Mouse (Mus musculus) lung, embryonic 15.5 days (tissue): ENCODE data around the gene Adi1. TPM values are rescaled to one million over a fixed set of nuclear protein-coding genes. Genes with fewer than 3 reads are reported as not detected.

Source experiments
- ATAC-seq: fragments of 200-750 bp; cut with Nextera tagmentation; 2 replicates; pipeline ENCODE4 v1.8.0; 2017; ENCODE audit warnings: moderate number of reproducible peaks, borderline replicate concordance; ENCODE audit not compliant: low FRiP score, low TSS enrichment; ENCODE audit errors: extremely low read depth
- H3K27ac ChIP-seq: fragments of 300-500 bp; sonication (generic); 2 replicates; pipeline ENCODE4 v1.5.1; 2015; ENCODE audit warnings: moderate library complexity, mild to moderate bottlenecking, inconsistent platforms
- H3K27me3 ChIP-seq: fragments of 300-500 bp; sonication (generic); 2 replicates; pipeline ENCODE4 v1.6.1; 2015; ENCODE audit warnings: inconsistent platforms
- H3K36me3 ChIP-seq: fragments of 300-500 bp; sonication (generic); 2 replicates; pipeline ENCODE4 v1.6.1; 2015; ENCODE audit warnings: inconsistent platforms
- H3K4me1 ChIP-seq: fragments of 300-500 bp; sonication (generic); 2 replicates; pipeline ENCODE4 v1.6.1; 2015; ENCODE audit warnings: inconsistent platforms
- H3K4me2 ChIP-seq: fragments of 300-500 bp; sonication (generic); 2 replicates; pipeline ENCODE4 v1.6.1; 2015; ENCODE audit warnings: inconsistent platforms, mild to moderate bottlenecking, moderate library complexity
- H3K4me3 ChIP-seq: fragments of 300-500 bp; sonication (generic); 2 replicates; pipeline ENCODE4 v1.5.1; 2015; ENCODE audit warnings: mild to moderate bottlenecking, inconsistent platforms
- H3K9ac ChIP-seq: fragments of 300-500 bp; sonication (generic); 2 replicates; pipeline ENCODE4 v1.6.1; 2015; ENCODE audit warnings: inconsistent platforms
- H3K9me3 ChIP-seq: fragments of 300-500 bp; sonication (generic); 2 replicates; pipeline ENCODE4 v1.6.1; 2016; ENCODE audit warnings: inconsistent platforms
- WGBS: fragments of 180-500 bp; shearing (Covaris S2); methylation state at CpG from one replicate; pipeline ENCODE4 v1.1.7; 2015; 5-methylcytosine and 5-hydroxymethylcytosine counted together
- microRNA-seq: library from miRNA; unstranded; fragments of <30 nt; microRNA quantifications from one replicate; pipeline ENCODE4, GENCODE M21; 2016
- polyA plus RNA-seq: library from polyadenylated mRNA; unstranded; fragments of >200 nt; fragmentation: Nextera tagmentation; extraction: Ambion mirVana; gene quantifications from 2 replicates; pipeline ENCODE4 v1.2.1, GENCODE M21; 2015

The Adi1 gene
- polyA plus RNA-seq, 1 experiment from 2014 or later, result 87.9 TPM

GRCm38 (mm10) chr12:28717066-28717465, 42.0 kb downstream of the Adi1 start:
- Histone ChIP-seq H3K36me3 (peaks cover 36% of the 10 kb centered on the region), H3K27ac (no peak overlapping the region), H3K9me3 (no peaks in the 10 kb centered on the region), H3K27me3 (no peaks in the 10 kb centered on the region), H3K4me2 (no peak overlapping the region), H3K9ac (no peak overlapping the region), H3K4me1 (no peaks in the 10 kb centered on the region), H3K4me3 (no peak overlapping the region)
- 87% methylated on average over 2 of the region's 2 CpGs for WGBS
- ATAC-seq, result no peak

- no peak overlapping the region for H3K27ac ChIP-seq
- ATAC-seq, result no peak
- H3K9me3 ChIP-seq, result no peaks in the 10 kb centered on the region
- 87% methylated on average over 2 of the region's 2 CpGs for WGBS
- H3K27me3 ChIP-seq, result no peaks in the 10 kb centered on the region
- no peak overlapping the region for H3K4me3 ChIP-seq
- no peaks in the 10 kb centered on the region for H3K4me1 ChIP-seq
- no peak overlapping the region for H3K9ac ChIP-seq
- H3K4me2 ChIP-seq, result no peak overlapping the region
- peaks cover 31% of the 10 kb centered on the region for H3K36me3 ChIP-seq
Observed at GRCm38 (mm10) chr12:28718106-28718505, 43.1 kb downstream of the Adi1 start.

GRCm38 (mm10) chr12:28724366-28724765, 49.3 kb downstream of the Adi1 start:
- Histone ChIP-seq H3K9me3 (no peaks in the 10 kb centered on the region), H3K27ac (no peak overlapping the region), H3K4me1 (no peaks in the 10 kb centered on the region), H3K4me3 (no peak overlapping the region), H3K36me3 (peaks cover 32% of the 10 kb centered on the region), H3K27me3 (no peaks in the 10 kb centered on the region), H3K4me2 (no peak overlapping the region), H3K9ac (no peak overlapping the region)
- no peak for ATAC-seq
- WGBS, result 88% methylated on average over 3 of the region's 3 CpGs

GRCm38 (mm10) chr12:28726204-28726603, 51.2 kb downstream of the Adi1 start:
- Histone ChIP-seq H3K27ac (no peak overlapping the region), H3K9me3 (no peaks in the 10 kb centered on the region), H3K4me3 (no peak overlapping the region), H3K4me1 (no peaks in the 10 kb centered on the region), H3K36me3 (peaks cover 19% of the 10 kb centered on the region; the same call in 1 of the 2 replicates), H3K4me2 (no peak overlapping the region), H3K9ac (no peak overlapping the region), H3K27me3 (no peaks in the 10 kb centered on the region)
- ATAC-seq, result no peak
- 85% methylated on average over 4 of the region's 4 CpGs for WGBS

- ATAC-seq, result no peak
Observed at GRCm38 (mm10) chr12:28727061-28727460, 52.0 kb downstream of the Adi1 start.

More at GRCm38 (mm10) chr12:28727061-28727460, 52.0 kb downstream of the Adi1 start:
- Histone ChIP-seq H3K9ac (no peak overlapping the region), H3K4me3 (no peak overlapping the region), H3K4me1 (no peaks in the 10 kb centered on the region), H3K27me3 (no peaks in the 10 kb centered on the region), H3K4me2 (no peak overlapping the region), H3K27ac (no peak overlapping the region), H3K36me3 (peaks cover 18% of the 10 kb centered on the region), H3K9me3 (no peaks in the 10 kb centered on the region)
- WGBS, result 84% methylated on average over 5 of the region's 5 CpGs

Small RNAs within 50 kb of the gene (microRNA-seq; reads per million reads assigned to microRNA genes)
- gene Mir6937, result not detected

Other genes with a start within 250 kb of the Adi1 start
- 0.24 TPM in 1 of 2 replicates, not detected in the other for gene Dcdc2c, start 122.8 kb upstream of the Adi1 start, polyA plus RNA-seq
- gene Allc, start 92.7 kb upstream of the Adi1 start, polyA plus RNA-seq, result 0.10 TPM in 1 of 2 replicates, not detected in the other
- gene Colec11, start 51.9 kb upstream of the Adi1 start, polyA plus RNA-seq, result 2.7 and 3.3 TPM in 2 replicates
- 664 and 702 TPM in 2 replicates for gene Rps7, start 39.3 kb upstream of the Adi1 start, polyA plus RNA-seq
- gene Rnaseh1, start 25.6 kb upstream of the Adi1 start, polyA plus RNA-seq, result 30.7 and 34.5 TPM in 2 replicates
- gene Trappc12, start 75.2 kb downstream of the Adi1 start, polyA plus RNA-seq, result 38.3 and 41.5 TPM in 2 replicates
- 28.4 and 31.1 TPM in 2 replicates for gene Eipr1, start 76.6 kb downstream of the Adi1 start, polyA plus RNA-seq